Mouse (Mus musculus): ENCODE results near the gene Nup62cl. TPM values are rescaled to one million over a fixed set of nuclear protein-coding genes. Genes with fewer than 3 reads are reported as not detected.

Nup62cl gene
- 2.0 and 4.4 TPM in 2 replicates for polyA plus RNA-seq (2014; fragmentation: Nextera tagmentation; extraction: Ambion mirVana)

- peak; percentile 85 for ATAC-seq (ENCODE audit: low FRiP score)
- Histone ChIP-seq H3K4me1 (replicated peaks; ENCODE audit: control insufficient read depth, insufficient read depth, low read length) (no peaks in the 10 kb centered on the region), H3K9me3 (ENCODE audit: control insufficient read depth, low read length) (no peaks in the 10 kb centered on the region), H3K36me3 (ENCODE audit: control insufficient read depth, insufficient read depth, low read length) (no peaks in the 10 kb centered on the region), H3K4me2 (replicated peaks; ENCODE audit: low read depth, low read length) (peak within 1 kb of the TSS; percentile 49), H3K27ac (ENCODE audit: low read depth, low read length) (no peak within 1 kb of the TSS), H3K9ac (ENCODE audit: low read depth, low read length) (no peak within 1 kb of the TSS), H3K4me3 (ENCODE audit: low read depth, low read length) (peak within 1 kb of the TSS; percentile 33), H3K27me3 (ENCODE audit: control insufficient read depth, insufficient read depth, low read length) (peaks cover 16% of the 10 kb centered on the region)
- DNase-seq (ENCODE audit: low spot score), result peak; percentile 47
- 25% methylated on average over 45 of the region's 64 CpGs for WGBS
Observed at GRCm38 (mm10) chrX:140062135-140062975, at the start of gene Nup62cl, which contains the start of gene Pih1h3b. TSS of gene Nup62cl (minus strand) at chrX:140062712. TSS of gene Pih1h3b (plus strand) at chrX:140062879.

- WGBS, result 74% methylated on average over 2 of the region's 2 CpGs
- no peaks in the 10 kb centered on the region; the same call in 1 of the 2 replicates for H3K27me3 ChIP-seq (ENCODE audit: control insufficient read depth, insufficient read depth, low read length)
- ATAC-seq (ENCODE audit: low FRiP score), result no peak
- H3K9me3 ChIP-seq (ENCODE audit: control insufficient read depth, low read length), result no peaks in the 10 kb centered on the region
- H3K4me1 ChIP-seq (replicated peaks; ENCODE audit: control insufficient read depth, insufficient read depth, low read length), result no peaks in the 10 kb centered on the region
- H3K36me3 ChIP-seq (ENCODE audit: control insufficient read depth, insufficient read depth, low read length), result no peaks in the 10 kb centered on the region
- no peak overlapping the region for H3K9ac ChIP-seq (ENCODE audit: low read depth, low read length)
- H3K27ac ChIP-seq (ENCODE audit: low read depth, low read length), result no peak overlapping the region
- no peak for DNase-seq (ENCODE audit: low spot score)
- H3K4me2 ChIP-seq (replicated peaks; ENCODE audit: low read depth, low read length), result no peak overlapping the region
- no peak overlapping the region for H3K4me3 ChIP-seq (ENCODE audit: low read depth, low read length)
Observed at GRCm38 (mm10) chrX:140094066-140094465, 31.6 kb upstream of the Nup62cl start.

GRCm38 (mm10) chrX:140082535-140082934 lies 20.0 kb upstream of the Nup62cl start:
- no peaks in the 10 kb centered on the region for H3K27me3 ChIP-seq (ENCODE audit: control insufficient read depth, insufficient read depth, low read length)
- 93% methylated on average over 2 of the region's 2 CpGs for WGBS
- no peak overlapping the region for H3K9ac ChIP-seq (ENCODE audit: low read depth, low read length)
- no peaks in the 10 kb centered on the region for H3K36me3 ChIP-seq (ENCODE audit: control insufficient read depth, insufficient read depth, low read length)
- DNase-seq (ENCODE audit: low spot score) (no peak), ATAC-seq (ENCODE audit: low FRiP score) (no peak)
- no peak overlapping the region for H3K4me2 ChIP-seq (replicated peaks; ENCODE audit: low read depth, low read length)
- no peak overlapping the region for H3K4me3 ChIP-seq (ENCODE audit: low read depth, low read length)
- H3K4me1 ChIP-seq (replicated peaks; ENCODE audit: control insufficient read depth, insufficient read depth, low read length), result no peaks in the 10 kb centered on the region
- no peaks in the 10 kb centered on the region for H3K9me3 ChIP-seq (ENCODE audit: control insufficient read depth, low read length)
- no peak overlapping the region for H3K27ac ChIP-seq (ENCODE audit: low read depth, low read length)

GRCm38 (mm10) chrX:140060886-140061874 lies 1.3 kb downstream of the Nup62cl start:
- DNase-seq (ENCODE audit: low spot score) (peak; percentile 30), ATAC-seq (ENCODE audit: low FRiP score) (no peak)
- peak overlapping the region; percentile 33 for H3K4me3 ChIP-seq (ENCODE audit: low read depth, low read length)
- H3K27me3 ChIP-seq (ENCODE audit: control insufficient read depth, insufficient read depth, low read length), result peaks cover 16% of the 10 kb centered on the region
- no peaks in the 10 kb centered on the region for H3K9me3 ChIP-seq (ENCODE audit: control insufficient read depth, low read length)
- 14% methylated on average over 81 of the region's 90 CpGs for WGBS
- peak overlapping the region; percentile 30 for H3K4me2 ChIP-seq (replicated peaks; ENCODE audit: low read depth, low read length)
- no peaks in the 10 kb centered on the region for H3K4me1 ChIP-seq (replicated peaks; ENCODE audit: control insufficient read depth, insufficient read depth, low read length)
- H3K36me3 ChIP-seq (ENCODE audit: control insufficient read depth, insufficient read depth, low read length), result no peaks in the 10 kb centered on the region
- no peak overlapping the region for H3K9ac ChIP-seq (ENCODE audit: low read depth, low read length)
- no peak overlapping the region for H3K27ac ChIP-seq (ENCODE audit: low read depth, low read length)

- no peaks in the 10 kb centered on the region for H3K27me3 ChIP-seq (ENCODE audit: control insufficient read depth, insufficient read depth, low read length)
- 86% methylated on average over 4 of the region's 4 CpGs for WGBS
- no peak for DNase-seq (ENCODE audit: low spot score)
- H3K36me3 ChIP-seq (ENCODE audit: control insufficient read depth, insufficient read depth, low read length), result no peaks in the 10 kb centered on the region
- H3K9me3 ChIP-seq (ENCODE audit: control insufficient read depth, low read length), result no peaks in the 10 kb centered on the region
- no peak overlapping the region for H3K9ac ChIP-seq (ENCODE audit: low read depth, low read length)
- no peak overlapping the region for H3K4me3 ChIP-seq (ENCODE audit: low read depth, low read length)
- H3K27ac ChIP-seq (ENCODE audit: low read depth, low read length), result no peak overlapping the region
- H3K4me2 ChIP-seq (replicated peaks; ENCODE audit: low read depth, low read length), result no peak overlapping the region
- H3K4me1 ChIP-seq (replicated peaks; ENCODE audit: control insufficient read depth, insufficient read depth, low read length), result no peaks in the 10 kb centered on the region
- ATAC-seq (ENCODE audit: low FRiP score), result peak; percentile 43
Observed at GRCm38 (mm10) chrX:139998691-139999065, 63.8 kb downstream of the Nup62cl start.

GRCm38 (mm10) chrX:139997740-139998690 lies 64.5 kb downstream of the Nup62cl start, which contains the start of gene Rbm41:
TSS of gene Rbm41 (minus strand) at chrX:139998595.
- no peaks in the 10 kb centered on the region for H3K4me1 ChIP-seq (replicated peaks; ENCODE audit: control insufficient read depth, insufficient read depth, low read length)
- peak within 1 kb of the TSS; percentile 34 for H3K4me2 ChIP-seq (replicated peaks; ENCODE audit: low read depth, low read length)
- no peaks in the 10 kb centered on the region for H3K9me3 ChIP-seq (ENCODE audit: control insufficient read depth, low read length)
- H3K36me3 ChIP-seq (ENCODE audit: control insufficient read depth, insufficient read depth, low read length), result no peaks in the 10 kb centered on the region
- peak within 1 kb of the TSS; percentile 56 for H3K9ac ChIP-seq (ENCODE audit: low read depth, low read length)
- H3K27ac ChIP-seq (ENCODE audit: low read depth, low read length), result no peak within 1 kb of the TSS
- H3K4me3 ChIP-seq (ENCODE audit: low read depth, low read length), result peak within 1 kb of the TSS; percentile 47
- ATAC-seq (ENCODE audit: low FRiP score), result peak; percentile 90
- peak; percentile 51 for DNase-seq (ENCODE audit: low spot score)
- 17% methylated on average over 25 of the region's 25 CpGs for WGBS
- H3K27me3 ChIP-seq (ENCODE audit: control insufficient read depth, insufficient read depth, low read length), result no peaks in the 10 kb centered on the region

- Histone ChIP-seq H3K27me3 (ENCODE audit: control insufficient read depth, insufficient read depth, low read length) (no peaks in the 10 kb centered on the region), H3K9me3 (ENCODE audit: control insufficient read depth, low read length) (no peaks in the 10 kb centered on the region), H3K4me1 (replicated peaks; ENCODE audit: control insufficient read depth, insufficient read depth, low read length) (no peaks in the 10 kb centered on the region), H3K9ac (ENCODE audit: low read depth, low read length) (no peak overlapping the region), H3K36me3 (ENCODE audit: control insufficient read depth, insufficient read depth, low read length) (no peaks in the 10 kb centered on the region), H3K27ac (ENCODE audit: low read depth, low read length) (no peak overlapping the region), H3K4me2 (replicated peaks; ENCODE audit: low read depth, low read length) (no peak overlapping the region), H3K4me3 (ENCODE audit: low read depth, low read length) (no peak overlapping the region)
- DNase-seq (ENCODE audit: low spot score) (no peak), ATAC-seq (ENCODE audit: low FRiP score) (no peak)
- 88% methylated on average over 5 of the region's 5 CpGs for WGBS
Observed at GRCm38 (mm10) chrX:139982115-139982514, 80.4 kb downstream of the Nup62cl start.

Measured in hindbrain, embryonic 11.5 days (tissue).